Mouse (Mus musculus) left cerebral cortex, adult 9 months (tissue): Measurements from ENCODE around the gene Fstl1.

Source experiments
- DNase-seq, 2 experiments: peaks; one replicate each; pipeline ENCODE4 v3.0.0; 2022; ENCODE audit warnings: low spot score in 2 of 2

Fstl1 gene

GRCm38 (mm10) chr16:37787558-37788194 lies 11.0 kb downstream of the Fstl1 start:
- DNase-seq = no peak

GRCm38 (mm10) chr16:37788367-37789014 lies 11.8 kb downstream of the Fstl1 start:
- DNase-seq = peak in 1 of 2 experiments; percentile 39

GRCm38 (mm10) chr16:37789015-37789381 lies 12.3 kb downstream of the Fstl1 start:
- no peak for DNase-seq

- DNase-seq = no peak
Measured at GRCm38 (mm10) chr16:37789394-37789920, 12.8 kb downstream of the Fstl1 start.

GRCm38 (mm10) chr16:37790008-37790780 lies 13.5 kb downstream of the Fstl1 start:
- DNase-seq = no peak

- no peak for DNase-seq
Measured at GRCm38 (mm10) chr16:37790781-37791175, 14.1 kb downstream of the Fstl1 start.

- no peak for DNase-seq
Measured at GRCm38 (mm10) chr16:37795651-37796150, 19.0 kb downstream of the Fstl1 start.

- DNase-seq = no peak
Measured at GRCm38 (mm10) chr16:37796270-37796669, 19.6 kb downstream of the Fstl1 start.

- no peak for DNase-seq
Measured at GRCm38 (mm10) chr16:37801097-37801496, 24.4 kb downstream of the Fstl1 start.

- DNase-seq = peak in 1 of 2 experiments; percentile 77
Measured at GRCm38 (mm10) chr16:37802686-37803295, 26.1 kb downstream of the Fstl1 start.

GRCm38 (mm10) chr16:37803387-37803950 lies 26.8 kb downstream of the Fstl1 start:
- DNase-seq = no peak

- DNase-seq = no peak
Measured at GRCm38 (mm10) chr16:37805746-37806495, 29.2 kb downstream of the Fstl1 start.

- DNase-seq = no peak
Measured at GRCm38 (mm10) chr16:37807269-37807668, 30.6 kb downstream of the Fstl1 start.

GRCm38 (mm10) chr16:37808866-37809622 lies 32.4 kb downstream of the Fstl1 start:
- DNase-seq = no peak

GRCm38 (mm10) chr16:37809623-37809992 lies 32.9 kb downstream of the Fstl1 start:
- DNase-seq = no peak

- DNase-seq = no peak
Measured at GRCm38 (mm10) chr16:37811874-37812273, 35.2 kb downstream of the Fstl1 start.

- DNase-seq = peak; percentile 63 to 74
Measured at GRCm38 (mm10) chr16:37812474-37812886, 35.8 kb downstream of the Fstl1 start.

- no peak for DNase-seq
Measured at GRCm38 (mm10) chr16:37813691-37814382, 37.2 kb downstream of the Fstl1 start.

- DNase-seq = peak; percentile 72 to 74
Measured at GRCm38 (mm10) chr16:37814383-37814971, 37.8 kb downstream of the Fstl1 start.
